Mouse (Mus musculus): ENCODE results near the gene Sars2. TPM values are rescaled to one million over a fixed set of nuclear protein-coding genes. Genes with fewer than 3 reads are reported as not detected.
A peak's percentile ranks its signal among the peaks of the same experiment; 100 is the strongest.

Sars2 gene
- polyA plus RNA-seq, 1 experiment, result 21.5 TPM

- TF ChIP-seq CTCF (IDR thresholded peaks at IDR 0.05; ENCODE audit: borderline replicate concordance, insufficient read depth, low read depth, low read length) (no peak), POLR2A (IDR thresholded peaks at IDR 0.05; ENCODE audit: borderline replicate concordance, insufficient read depth, low read length) (no peak)
- WGBS, result 60% methylated on average over 11 of the region's 11 CpGs
- DNase-seq, result peak in 1 of 2 experiments; percentile 24
- H3K4me3 ChIP-seq (replicated peaks; ENCODE audit: insufficient read depth, low read depth, low read length), result no peak overlapping the region
- no peaks in the 10 kb centered on the region for H3K27me3 ChIP-seq (ENCODE audit: control insufficient read depth, insufficient read depth, low read length)
- no peak overlapping the region for H3K27ac ChIP-seq (ENCODE audit: insufficient read depth, low read length)
- H3K4me1 ChIP-seq (ENCODE audit: control insufficient read depth, insufficient read depth, low read length), result peaks cover 19% of the 10 kb centered on the region
Measured at GRCm38 (mm10) chr7:28771867-28772266, 30.1 kb downstream of the Sars2 start.

- TF ChIP-seq CTCF (IDR thresholded peaks at IDR 0.05; ENCODE audit: borderline replicate concordance, insufficient read depth, low read depth, low read length) (no peak), POLR2A (IDR thresholded peaks at IDR 0.05; ENCODE audit: borderline replicate concordance, insufficient read depth, low read length) (no peak)
- no peak overlapping the region for H3K4me3 ChIP-seq (replicated peaks; ENCODE audit: insufficient read depth, low read depth, low read length)
- H3K27ac ChIP-seq (ENCODE audit: insufficient read depth, low read length), result peak overlapping the region; percentile 20
- 19% methylated on average over 3 of the region's 3 CpGs for WGBS
- H3K27me3 ChIP-seq (ENCODE audit: control insufficient read depth, insufficient read depth, low read length), result no peaks in the 10 kb centered on the region
- DNase-seq, result peak; percentile 32 to 62
- H3K4me1 ChIP-seq (ENCODE audit: control insufficient read depth, insufficient read depth, low read length), result peaks cover 13% of the 10 kb centered on the region
Measured at GRCm38 (mm10) chr7:28773163-28773562, 31.4 kb downstream of the Sars2 start.

- H3K27me3 ChIP-seq (ENCODE audit: control insufficient read depth, insufficient read depth, low read length), result no peaks in the 10 kb centered on the region
- no peak for TF ChIP-seq POLR2A (IDR thresholded peaks at IDR 0.05; ENCODE audit: borderline replicate concordance, insufficient read depth, low read length)
- no peak for TF ChIP-seq CTCF (IDR thresholded peaks at IDR 0.05; ENCODE audit: borderline replicate concordance, insufficient read depth, low read depth, low read length)
- no peak overlapping the region for H3K4me3 ChIP-seq (replicated peaks; ENCODE audit: insufficient read depth, low read depth, low read length)
- peak overlapping the region; percentile 20; the same call in 1 of the 2 replicates for H3K27ac ChIP-seq (ENCODE audit: insufficient read depth, low read length)
- DNase-seq, result peak; percentile 26 to 41
- 24% methylated on average over 12 of the region's 12 CpGs for WGBS
- peaks cover 13% of the 10 kb centered on the region for H3K4me1 ChIP-seq (ENCODE audit: control insufficient read depth, insufficient read depth, low read length)
Measured at GRCm38 (mm10) chr7:28774164-28774563, 32.4 kb downstream of the Sars2 start.

GRCm38 (mm10) chr7:28775129-28775528 is 33.3 kb downstream of the Sars2 start:
- DNase-seq, result no peak
- TF ChIP-seq POLR2A (IDR thresholded peaks at IDR 0.05; ENCODE audit: borderline replicate concordance, insufficient read depth, low read length), result no peak
- no peak for TF ChIP-seq CTCF (IDR thresholded peaks at IDR 0.05; ENCODE audit: borderline replicate concordance, insufficient read depth, low read depth, low read length)
- WGBS, result 43% methylated on average over 7 of the region's 7 CpGs
- H3K4me3 ChIP-seq (replicated peaks; ENCODE audit: insufficient read depth, low read depth, low read length), result no peak overlapping the region
- no peak overlapping the region for H3K27ac ChIP-seq (ENCODE audit: insufficient read depth, low read length)
- no peaks in the 10 kb centered on the region for H3K27me3 ChIP-seq (ENCODE audit: control insufficient read depth, insufficient read depth, low read length)
- peaks cover 14% of the 10 kb centered on the region for H3K4me1 ChIP-seq (ENCODE audit: control insufficient read depth, insufficient read depth, low read length)

GRCm38 (mm10) chr7:28778825-28779224 is 37.0 kb downstream of the Sars2 start:
- 76% methylated on average over 9 of the region's 9 CpGs for WGBS
- Histone ChIP-seq H3K27ac (ENCODE audit: insufficient read depth, low read length) (no peak overlapping the region), H3K27me3 (ENCODE audit: control insufficient read depth, insufficient read depth, low read length) (no peaks in the 10 kb centered on the region), H3K4me1 (ENCODE audit: control insufficient read depth, insufficient read depth, low read length) (peaks cover 20% of the 10 kb centered on the region), H3K4me3 (replicated peaks; ENCODE audit: insufficient read depth, low read depth, low read length) (no peak overlapping the region)
- DNase-seq, result peak in 1 of 2 experiments; percentile 25
- TF ChIP-seq POLR2A (IDR thresholded peaks at IDR 0.05; ENCODE audit: borderline replicate concordance, insufficient read depth, low read length), result no peak
- no peak for TF ChIP-seq CTCF (IDR thresholded peaks at IDR 0.05; ENCODE audit: borderline replicate concordance, insufficient read depth, low read depth, low read length)

GRCm38 (mm10) chr7:28780067-28780658 is 38.4 kb downstream of the Sars2 start:
- Histone ChIP-seq H3K27me3 (ENCODE audit: control insufficient read depth, insufficient read depth, low read length) (no peaks in the 10 kb centered on the region), H3K27ac (ENCODE audit: insufficient read depth, low read length) (peak overlapping the region; percentile 63), H3K4me3 (replicated peaks; ENCODE audit: insufficient read depth, low read depth, low read length) (no peak overlapping the region), H3K4me1 (ENCODE audit: control insufficient read depth, insufficient read depth, low read length) (peaks cover 15% of the 10 kb centered on the region)
- DNase-seq, result peak; percentile 83 to 90
- WGBS, result 19% methylated on average over 6 of the region's 6 CpGs
- TF ChIP-seq POLR2A (IDR thresholded peaks at IDR 0.05; ENCODE audit: borderline replicate concordance, insufficient read depth, low read length) (no peak), CTCF (IDR thresholded peaks at IDR 0.05; ENCODE audit: borderline replicate concordance, insufficient read depth, low read depth, low read length) (peak; percentile 79)

GRCm38 (mm10) chr7:28780857-28781256 is 39.1 kb downstream of the Sars2 start:
- peaks cover 15% of the 10 kb centered on the region for H3K4me1 ChIP-seq (ENCODE audit: control insufficient read depth, insufficient read depth, low read length)
- no peak overlapping the region for H3K4me3 ChIP-seq (replicated peaks; ENCODE audit: insufficient read depth, low read depth, low read length)
- H3K27ac ChIP-seq (ENCODE audit: insufficient read depth, low read length), result peak overlapping the region; percentile 63
- H3K27me3 ChIP-seq (ENCODE audit: control insufficient read depth, insufficient read depth, low read length), result no peaks in the 10 kb centered on the region
- DNase-seq, result peak; percentile 40 to 55
- TF ChIP-seq CTCF (IDR thresholded peaks at IDR 0.05; ENCODE audit: borderline replicate concordance, insufficient read depth, low read depth, low read length) (no peak), POLR2A (IDR thresholded peaks at IDR 0.05; ENCODE audit: borderline replicate concordance, insufficient read depth, low read length) (no peak)
- WGBS, result 19% methylated on average over 7 of the region's 7 CpGs

- no peak for DNase-seq
- Histone ChIP-seq H3K4me1 (ENCODE audit: control insufficient read depth, insufficient read depth, low read length) (peaks cover 15% of the 10 kb centered on the region), H3K27ac (ENCODE audit: insufficient read depth, low read length) (peak overlapping the region; percentile 63), H3K27me3 (ENCODE audit: control insufficient read depth, insufficient read depth, low read length) (no peaks in the 10 kb centered on the region), H3K4me3 (replicated peaks; ENCODE audit: insufficient read depth, low read depth, low read length) (no peak overlapping the region)
- no peak for TF ChIP-seq POLR2A (IDR thresholded peaks at IDR 0.05; ENCODE audit: borderline replicate concordance, insufficient read depth, low read length)
- no peak for TF ChIP-seq CTCF (IDR thresholded peaks at IDR 0.05; ENCODE audit: borderline replicate concordance, insufficient read depth, low read depth, low read length)
- whole genome bisulfite sequencing, result 85% methylated on average over 8 of the region's 8 CpGs
Measured at GRCm38 (mm10) chr7:28781261-28781663, 39.5 kb downstream of the Sars2 start.

Measured in cerebellum, adult 2 months (tissue).